Mouse (Mus musculus) small intestine, adult 2 months (tissue): ENCODE data around the gene Hps6.

Source experiments
- CTCF ChIP-seq: fragments of 200-500 bp; IDR thresholded peaks from 2 replicates; pipeline ENCODE4 v1.5.1; 2012; ENCODE audit warnings: low read depth, mild to moderate bottlenecking, control low read depth, inconsistent platforms, low read length, moderate library complexity, mixed read lengths; ENCODE audit not compliant: insufficient replicate concordance, insufficient read length; ENCODE audit errors: extremely low read depth
- POLR2A ChIP-seq: fragments of 200-500 bp; IDR thresholded peaks from 2 replicates; pipeline ENCODE4 v1.6.1; 2012; ENCODE audit warnings: low read depth, mild to moderate bottlenecking, control low read depth, inconsistent platforms, low read length, moderate library complexity

GRCm38 (mm10) chr19:46042476-46043011, 39.2 kb downstream of the Hps6 start:
- TF ChIP-seq POLR2A (no peak), CTCF (no peak)
